In genomic region chr5:110342648-110343284, GRCm38 (mm10) we compare ENCODE assay signal across 8 mouse cellular contexts. TPM values are rescaled to one million over a fixed set of nuclear protein-coding genes. Genes with fewer than 3 reads are reported as not detected.
A peak's percentile ranks its signal among the peaks of the same experiment; 100 is the strongest.
DNase-seq lines count a peak whose midpoint lies in the region; ATAC-seq and TF ChIP-seq lines count a peak whose summit lies in the region.

Gene P2rx2 (minus strand): TSS chr5:110343212.

- peak within 1 kb of the TSS; percentile 76 for H3K9ac ChIP-seq in hindbrain, embryonic 13.5 days
- peak within 1 kb of the TSS; percentile 58 for H3K9ac ChIP-seq in limb, embryonic 14.5 days (ENCODE audit: low read depth, low read length, severe bottlenecking)
- H3K9ac ChIP-seq in midbrain, embryonic 12.5 days (replicated peaks): peak within 1 kb of the TSS; percentile 66

- no peak within 1 kb of the TSS for H3K27ac ChIP-seq in embryonic fibroblast, embryonic 13.5 days (ENCODE audit: insufficient read depth, low read length)
- H3K27ac ChIP-seq in hindbrain, embryonic 13.5 days: no peak within 1 kb of the TSS
- H3K27ac ChIP-seq in limb, embryonic 14.5 days (replicated peaks; ENCODE audit: low read depth, low read length): no peak within 1 kb of the TSS
- no peak within 1 kb of the TSS for H3K27ac ChIP-seq in midbrain, embryonic 12.5 days (replicated peaks)

- 1% methylated on average over 43 of the region's 43 CpGs for WGBS in hindbrain, embryonic 13.5 days
- WGBS in limb, embryonic 14.5 days: under 1% methylated on average over 37 of the region's 43 CpGs
- 2% methylated on average over 43 of the region's 43 CpGs for WGBS in midbrain, embryonic 12.5 days

- peaks cover 32% of the 10 kb centered on the region for H3K27me3 ChIP-seq in E14TG2a.4 (ENCODE audit: insufficient read depth, low read length)
- H3K27me3 ChIP-seq in hindbrain, embryonic 13.5 days: peaks cover 44% of the 10 kb centered on the region
- H3K27me3 ChIP-seq in limb, embryonic 14.5 days (ENCODE audit: control insufficient read depth, insufficient read depth, low read length): peaks cover 24% of the 10 kb centered on the region; the same call in 1 of the 2 replicates
- H3K27me3 ChIP-seq in midbrain, embryonic 12.5 days: peaks cover 43% of the 10 kb centered on the region

- H3K4me1 ChIP-seq in E14TG2a.4 (replicated peaks; ENCODE audit: low read depth, low read length): peaks cover 38% of the 10 kb centered on the region
- no peaks in the 10 kb centered on the region; the same call in 1 of the 2 replicates for H3K4me1 ChIP-seq in embryonic fibroblast, embryonic 13.5 days (ENCODE audit: control insufficient read depth, insufficient read depth, low read length)
- peaks cover 16% of the 10 kb centered on the region for H3K4me1 ChIP-seq in hindbrain, embryonic 13.5 days (replicated peaks)
- peaks cover 4% of the 10 kb centered on the region; the same call in 1 of the 2 replicates for H3K4me1 ChIP-seq in limb, embryonic 14.5 days (ENCODE audit: control insufficient read depth, insufficient read depth, low read length)
- H3K4me1 ChIP-seq in midbrain, embryonic 12.5 days: peaks cover 15% of the 10 kb centered on the region

- TF ChIP-seq CTCF in E14TG2a.4 (conservative IDR thresholded peaks at IDR 0.05; ENCODE audit: low read length): no peak
- no peak for TF ChIP-seq CTCF in embryonic fibroblast, embryonic 13.5 days (IDR thresholded peaks at IDR 0.05; ENCODE audit: borderline replicate concordance, insufficient read depth, low read length)

- H3K9me3 ChIP-seq in E14TG2a.4 (ENCODE audit: low read length): no peaks in the 10 kb centered on the region
- H3K9me3 ChIP-seq in hindbrain, embryonic 13.5 days: no peaks in the 10 kb centered on the region
- H3K9me3 ChIP-seq in limb, embryonic 14.5 days (ENCODE audit: control insufficient read depth, low read length): no peaks in the 10 kb centered on the region
- no peaks in the 10 kb centered on the region for H3K9me3 ChIP-seq in midbrain, embryonic 12.5 days

- DNase-seq in adrenal gland, adult 18-20 months (ENCODE audit: low spot score in 2 of 2): peak; percentile 49 to 54
- peak; percentile 23 for DNase-seq in limb, embryonic 14.5 days (ENCODE audit: low spot score)
- DNase-seq in thymus, postnatal 25 days: peak; percentile 21

- peak; percentile 72 for ATAC-seq in hindbrain, embryonic 13.5 days (ENCODE audit: low FRiP score)
- peak; percentile 21 for ATAC-seq in limb, embryonic 14.5 days (ENCODE audit: low FRiP score, low read depth)
- peak; percentile 73 for ATAC-seq in midbrain, embryonic 12.5 days (ENCODE audit: low FRiP score, low read depth)
- ATAC-seq in monocyte, adult 5-6 weeks (replicated peaks; ENCODE audit: insufficient number of reproducible peaks, low FRiP score, low TSS enrichment, poor library complexity, severe bottlenecking): no peak

- H3K4me3 ChIP-seq in E14TG2a.4 (replicated peaks; ENCODE audit: low read length): peak within 1 kb of the TSS; percentile 83
- H3K4me3 ChIP-seq in embryonic fibroblast, embryonic 13.5 days (ENCODE audit: insufficient read depth, low read length): peak within 1 kb of the TSS; percentile 20; the same call in 1 of the 2 replicates
- peak within 1 kb of the TSS; percentile 55 for H3K4me3 ChIP-seq in hindbrain, embryonic 13.5 days
- H3K4me3 ChIP-seq in limb, embryonic 14.5 days (replicated peaks; ENCODE audit: low read length): peak within 1 kb of the TSS; percentile 43
- peak within 1 kb of the TSS; percentile 54 for H3K4me3 ChIP-seq in midbrain, embryonic 12.5 days

- peak within 1 kb of the TSS; percentile 97 for H3K4me2 ChIP-seq in hindbrain, embryonic 13.5 days
- peak within 1 kb of the TSS; percentile 73 for H3K4me2 ChIP-seq in limb, embryonic 14.5 days (replicated peaks; ENCODE audit: low read depth, low read length, severe bottlenecking)
- H3K4me2 ChIP-seq in midbrain, embryonic 12.5 days (replicated peaks): peak within 1 kb of the TSS; percentile 87

- no peak for TF ChIP-seq POLR2A in embryonic fibroblast, embryonic 13.5 days (IDR thresholded peaks at IDR 0.05; ENCODE audit: low read depth, low read length)
- TF ChIP-seq POLR2A in limb, embryonic 14.5 days (IDR thresholded peaks at IDR 0.05; ENCODE audit: borderline replicate concordance, extremely low read depth, insufficient read depth, insufficient read length): no peak

- peaks cover 43% of the 10 kb centered on the region for H3K36me3 ChIP-seq in E14TG2a.4 (ENCODE audit: insufficient read depth, low read length)
- no peaks in the 10 kb centered on the region for H3K36me3 ChIP-seq in hindbrain, embryonic 13.5 days
- H3K36me3 ChIP-seq in limb, embryonic 14.5 days (ENCODE audit: control insufficient read depth, insufficient read depth, low read length): peaks cover 10% of the 10 kb centered on the region; the same call in 1 of the 2 replicates
- H3K36me3 ChIP-seq in midbrain, embryonic 12.5 days: peaks cover 8% of the 10 kb centered on the region

RNA-seq across cellular contexts. Expression of gene P2rx2, which starts in this region (rescaled TPM):
- under 1 TPM; 0.54 to 0.80 TPM for total RNA-seq in adrenal gland, adult 18-20 months (2021)
- 0.32 TPM in 1 of 2 replicates, not detected in the other for polyA plus RNA-seq in embryonic fibroblast, embryonic 13.5 days (2011; ENCODE audit: insufficient read length, low read depth, missing spikeins)
- 5.1 and 6.5 TPM in 2 replicates for polyA plus RNA-seq in hindbrain, embryonic 13.5 days (2015; fragmentation: Nextera tagmentation; extraction: Ambion mirVana)
- 3.0 and 3.1 TPM in 2 replicates for polyA plus RNA-seq in limb, embryonic 14.5 days (2012; rRNA removed)
- 1.4 and 2.2 TPM in 2 replicates for polyA plus RNA-seq in limb, embryonic 14.5 days (2014; fragmentation: Nextera tagmentation; extraction: Ambion mirVana)
- 1.2 and 1.7 TPM in 2 replicates for polyA plus RNA-seq in midbrain, embryonic 12.5 days (2016; fragmentation: Nextera tagmentation; extraction: Ambion mirVana)
- not detected in 3 replicates for total RNA-seq in monocyte, adult 5-6 weeks (2017)

Comparison
In these comparisons a context has a peak if more than half of its experiments do, and no peak if none do; other contexts are left out.
1. Peak in DNase-seq in adrenal gland, adult 18-20 months; RNA of the gene not detected or under 1 TPM.
2. H3K4me3 ChIP-seq: peak in every context shown above with its lines; median percentile 83 in E14TG2a.4; 55 in hindbrain, embryonic 13.5 days; 54 in midbrain, embryonic 12.5 days; 43 in limb, embryonic 14.5 days; 20 in embryonic fibroblast, embryonic 13.5 days.